Mouse (Mus musculus) midbrain, postnatal 0 days (tissue): ENCODE data around the gene 1700034I23Rik. TPM values are rescaled to one million over a fixed set of nuclear protein-coding genes. Genes with fewer than 3 reads are reported as not detected.
"Not testable (repeated sequence)": the region's sequence is repeated elsewhere in the genome, so short reads cannot be mapped to it uniquely, and the experiment has no call there.

Source experiments
- ATAC-seq: fragments of 200-750 bp; cut with Nextera tagmentation; 2 replicates; pipeline ENCODE4 v1.8.0; 2017; ENCODE audit warnings: moderate number of reproducible peaks, mild to moderate bottlenecking, moderate TSS enrichment, moderate library complexity; ENCODE audit not compliant: low FRiP score
- DNase-seq: peaks from one replicate; pipeline ENCODE4 v3.0.0-alpha.2; 2015; ENCODE audit warnings: low spot score
- H3K27ac ChIP-seq: fragments of 300-500 bp; sonication (generic); 2 replicates; pipeline ENCODE4 v1.5.1; 2014; ENCODE audit warnings: low read depth, mild to moderate bottlenecking, low read length, mixed read lengths
- H3K27me3 ChIP-seq: fragments of 300-500 bp; sonication (generic); 2 replicates; pipeline ENCODE4 v1.6.1; 2014; ENCODE audit warnings: low read length, control low read depth, mixed read lengths; ENCODE audit not compliant: insufficient read depth
- H3K36me3 ChIP-seq: fragments of 300-500 bp; sonication (generic); 2 replicates; pipeline ENCODE4 v1.6.1; 2014; ENCODE audit warnings: low read length, control low read depth, mixed read lengths; ENCODE audit not compliant: insufficient read depth
- H3K4me1 ChIP-seq: fragments of 300-500 bp; sonication (generic); 2 replicates; pipeline ENCODE4 v1.6.1; 2014; ENCODE audit warnings: mild to moderate bottlenecking, control low read depth, antibody characterized with exemption, low read length, mixed read lengths; ENCODE audit not compliant: insufficient read depth
- H3K4me2 ChIP-seq: fragments of 300-500 bp; sonication (generic); 2 replicates; pipeline ENCODE4 v1.6.1; 2014; ENCODE audit warnings: low read depth, mild to moderate bottlenecking, low read length, mixed read lengths; ENCODE audit not compliant: poor library complexity, severe bottlenecking
- H3K4me3 ChIP-seq: fragments of 300-500 bp; sonication (generic); 2 replicates; pipeline ENCODE4 v1.5.1; 2014; ENCODE audit warnings: low read depth, mild to moderate bottlenecking, low read length, moderate library complexity
- H3K9ac ChIP-seq: fragments of 300-500 bp; sonication (generic); replicated peaks from 2 replicates; pipeline ENCODE4 v1.6.1; 2014; ENCODE audit warnings: mild to moderate bottlenecking, low read length, moderate library complexity, mixed read lengths; ENCODE audit not compliant: poor library complexity, severe bottlenecking
- H3K9me3 ChIP-seq: fragments of 300-500 bp; sonication (generic); 2 replicates; pipeline ENCODE4 v1.6.1; 2016; ENCODE audit warnings: low read length, control low read depth
- CTCF ChIP-seq: IDR thresholded peaks from 2 replicates; pipeline ENCODE4 v1.5.1; 2016; ENCODE audit warnings: antibody characterized with exemption, mild to moderate bottlenecking
- whole genome bisulfite sequencing: fragments of 180-500 bp; shearing (Covaris S2); extraction: QIAGEN DNeasy Blood & Tissue Kit; methylation state at CpG from one replicate; pipeline ENCODE4 v1.1.7; 2014; 5-methylcytosine and 5-hydroxymethylcytosine counted together
- polyA plus RNA-seq: library from polyadenylated mRNA; unstranded; fragments of >200 nt; fragmentation: Nextera tagmentation; extraction: Ambion mirVana; gene quantifications from 2 replicates; pipeline ENCODE4 v1.2.1, GENCODE M21; 2015
- total RNA-seq: library from RNA; depleted of rRNA; stranded (reverse); fragments of >200 nt; gene quantifications from 2 replicates; pipeline ENCODE4 v1.2.3, GENCODE M21; 2014; rRNA removed

Gene 1700034I23Rik
- total RNA-seq: 0.14 TPM in 1 of 2 replicates, not detected in the other
- 0.13 and 0.28 TPM in 2 replicates for polyA plus RNA-seq

DNA sequence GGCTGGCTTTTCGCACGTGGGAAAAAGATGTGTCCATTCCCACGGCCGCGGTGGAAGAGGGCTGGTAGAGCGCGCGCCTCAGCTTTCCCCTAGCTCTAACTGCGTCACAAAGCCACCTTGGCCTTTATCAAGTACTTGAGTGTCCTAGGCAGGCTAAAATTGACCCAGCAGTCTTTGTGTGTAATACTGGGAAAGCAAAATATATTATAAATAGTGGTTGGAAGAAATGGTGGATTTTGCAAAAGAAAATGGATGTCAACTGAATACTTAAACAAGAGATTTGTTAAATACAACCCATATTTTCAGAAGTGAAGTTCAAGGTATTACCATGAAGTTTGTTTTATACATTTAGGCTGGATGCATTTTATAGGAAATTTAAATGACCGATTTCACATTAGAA lies at the start of gene 1700034I23Rik:
TSS of gene 1700034I23Rik (minus strand) at position 101 of the 400 bp plus-strand sequence.
- WGBS: 94% methylated on average over 5 of the region's 10 CpGs
- not testable (repeated sequence) for H3K4me3 ChIP-seq, H3K9me3 ChIP-seq, H3K9ac ChIP-seq, H3K4me2 ChIP-seq, H3K27me3 ChIP-seq, DNase-seq, H3K36me3 ChIP-seq, H3K27ac ChIP-seq, ATAC-seq, H3K4me1 ChIP-seq

DNA sequence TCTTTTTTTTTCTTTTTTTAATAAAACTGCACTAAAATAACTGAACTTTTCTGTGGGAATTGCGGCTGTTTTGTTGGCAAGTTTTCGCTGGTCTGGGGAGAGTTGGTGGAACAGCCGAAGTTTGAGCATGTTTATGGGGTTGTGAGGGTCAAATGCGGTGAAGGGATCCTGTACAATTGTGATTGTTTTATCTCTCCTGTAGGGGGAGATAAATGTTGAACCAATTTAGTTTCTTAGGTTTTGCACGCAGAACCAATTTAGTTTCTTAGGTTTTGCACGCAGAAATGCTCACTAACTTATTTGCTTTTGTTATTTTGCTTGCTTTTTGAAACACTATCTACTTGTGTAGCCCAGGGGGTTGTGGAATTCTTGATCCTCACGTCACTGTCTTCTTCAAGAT lies 49.0 kb upstream of the 1700034I23Rik start:
- Histone ChIP-seq H3K36me3 (no peaks in the 10 kb centered on the region), H3K27me3 (no peaks in the 10 kb centered on the region), H3K9me3 (no peaks in the 10 kb centered on the region), H3K27ac (no peak overlapping the region), H3K9ac (no peak overlapping the region), H3K4me1 (no peaks in the 10 kb centered on the region), H3K4me2 (peak overlapping the region; percentile 92), H3K4me3 (peak overlapping the region; percentile 75)
- TF ChIP-seq CTCF: peak; percentile 61
- WGBS: 6% methylated on average over 7 of the region's 7 CpGs
- ATAC-seq (no peak), DNase-seq (peak; percentile 53)

DNA sequence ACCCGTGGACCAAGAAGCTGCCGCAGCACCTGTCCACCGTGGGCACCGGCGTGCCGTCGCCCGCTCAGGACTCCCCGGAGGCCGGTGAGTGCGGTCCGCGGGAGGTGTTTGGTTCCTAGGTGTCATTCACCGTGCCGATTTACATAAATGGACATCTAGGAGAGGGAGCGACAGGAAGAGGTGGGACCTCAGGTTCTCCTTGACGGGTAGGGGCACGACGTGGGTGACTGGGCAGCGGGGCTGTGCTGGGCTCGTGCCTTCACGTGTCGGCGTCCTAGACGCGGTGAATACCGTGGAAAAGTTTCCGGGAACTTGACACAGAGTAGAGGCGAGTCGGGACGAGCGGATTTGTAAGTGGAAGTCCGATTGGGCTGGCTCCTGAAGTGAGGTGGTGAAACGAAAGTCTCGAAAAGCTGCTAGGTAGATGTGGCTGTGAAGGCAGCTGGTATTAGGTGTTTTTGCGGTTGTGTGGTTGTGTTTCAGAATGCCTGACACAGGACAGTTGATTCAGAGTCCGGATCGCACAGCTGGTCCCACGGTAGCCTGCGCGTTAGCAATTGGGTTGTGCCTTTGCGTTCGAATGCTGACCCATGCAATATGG lies 48.4 kb upstream of the 1700034I23Rik start:
- H3K4me1 ChIP-seq: no peaks in the 10 kb centered on the region
- no peaks in the 10 kb centered on the region for H3K9me3 ChIP-seq
- no peak for TF ChIP-seq CTCF
- H3K4me2 ChIP-seq: peak overlapping the region; percentile 92
- under 1% methylated on average over 43 of the region's 43 CpGs for whole genome bisulfite sequencing
- H3K27me3 ChIP-seq: no peaks in the 10 kb centered on the region
- H3K4me3 ChIP-seq: peak overlapping the region; percentile 75
- H3K27ac ChIP-seq: no peak overlapping the region
- H3K36me3 ChIP-seq: no peaks in the 10 kb centered on the region
- H3K9ac ChIP-seq: peak overlapping the region; percentile 71
- ATAC-seq (no peak), DNase-seq (peak; percentile 18)

DNA sequence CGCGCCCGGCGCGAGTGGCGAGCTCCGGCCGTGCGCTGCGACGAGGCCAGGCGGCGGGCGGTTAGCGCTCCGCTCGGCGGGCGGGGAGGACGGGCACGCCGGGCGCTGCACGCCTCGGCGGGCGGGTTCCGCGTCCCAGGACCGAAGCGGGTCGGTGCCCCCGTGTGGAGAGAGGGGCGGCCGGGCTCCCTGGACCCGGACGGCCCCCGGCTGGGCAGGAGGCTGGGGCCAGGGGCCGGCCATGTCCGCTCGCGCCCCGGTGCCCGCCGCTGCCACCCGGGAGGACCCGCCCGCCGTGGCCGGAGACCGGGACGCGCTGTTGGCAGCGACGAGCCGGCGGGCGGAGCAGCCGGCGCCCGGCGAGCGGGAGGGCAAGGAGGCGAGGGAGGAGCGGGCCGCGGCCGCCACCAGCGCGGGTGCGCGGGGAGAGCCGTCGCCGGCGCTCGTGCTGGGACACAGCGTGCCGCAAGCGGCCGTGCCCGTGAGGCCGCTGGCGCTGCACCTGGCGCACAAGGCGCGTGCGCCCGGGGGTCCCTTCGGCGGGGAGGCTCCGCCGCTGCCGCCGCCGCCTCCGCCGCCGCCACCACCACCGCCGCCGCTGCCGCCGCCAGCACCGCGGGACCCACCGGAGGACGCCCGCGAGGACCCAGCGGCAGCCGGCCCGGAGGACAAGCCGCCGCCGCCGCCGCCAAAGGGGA lies 47.7 kb upstream of the 1700034I23Rik start:
- ATAC-seq (peak; percentile 69), DNase-seq (peak; percentile 35)
- Histone ChIP-seq H3K9ac (peak overlapping the region; percentile 71), H3K4me1 (no peaks in the 10 kb centered on the region), H3K27ac (peak overlapping the region; percentile 63), H3K9me3 (no peaks in the 10 kb centered on the region), H3K36me3 (no peaks in the 10 kb centered on the region), H3K4me3 (peak overlapping the region; percentile 75), H3K4me2 (peak overlapping the region; percentile 92), H3K27me3 (no peaks in the 10 kb centered on the region)
- no peak for TF ChIP-seq CTCF
- under 1% methylated on average over 63 of the region's 118 CpGs for WGBS

DNA sequence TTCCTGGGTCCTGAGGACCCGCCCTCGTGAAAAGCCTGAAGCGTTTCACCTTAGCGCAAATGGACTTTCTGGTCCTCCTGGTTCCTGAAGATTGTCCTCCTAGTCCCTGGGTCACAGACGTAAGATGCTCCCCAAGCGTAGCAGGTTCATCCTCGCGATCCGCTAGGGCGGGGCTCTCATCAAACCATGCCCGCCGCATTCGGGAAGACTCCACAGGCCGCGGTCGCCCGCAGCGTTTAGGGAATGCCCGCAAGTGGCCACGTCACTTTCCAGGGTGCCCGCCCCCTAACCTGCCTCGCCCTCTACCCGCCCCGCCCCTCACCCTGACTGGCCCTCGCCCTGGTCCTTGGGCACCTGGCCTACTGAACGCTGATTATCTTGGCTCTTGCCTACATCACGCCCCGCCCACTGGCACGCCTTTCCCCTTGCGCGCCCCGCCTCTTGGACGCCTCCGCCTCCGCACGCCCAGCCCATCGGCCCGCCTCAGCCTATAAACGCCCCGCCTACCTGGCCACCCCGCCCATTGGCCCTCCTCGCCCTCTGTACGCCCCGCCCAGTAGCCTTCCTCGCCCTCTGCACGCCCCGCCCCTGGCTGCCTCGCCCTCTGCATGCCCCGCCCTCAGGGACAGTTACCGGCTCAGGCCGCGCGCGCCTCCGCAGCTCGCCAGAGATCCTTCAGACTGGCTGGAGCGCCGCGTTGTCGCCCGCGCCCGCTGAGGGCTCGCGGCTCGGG lies 47.0 kb upstream of the 1700034I23Rik start, which contains the start of gene Larp1b:
TSS of gene Larp1b (plus strand) at position 659 of the 733 bp plus-strand sequence.
- DNase-seq (peak; percentile 95), ATAC-seq (peak; percentile 94)
- Histone ChIP-seq H3K27me3 (no peaks in the 10 kb centered on the region), H3K9me3 (no peaks in the 10 kb centered on the region), H3K4me3 (peak within 1 kb of the TSS; percentile 75), H3K4me2 (peak within 1 kb of the TSS; percentile 92), H3K9ac (peak within 1 kb of the TSS; percentile 71), H3K4me1 (no peaks in the 10 kb centered on the region), H3K36me3 (no peaks in the 10 kb centered on the region), H3K27ac (peak within 1 kb of the TSS; percentile 63)
- 0% methylated on average over 62 of the region's 66 CpGs for WGBS
- no peak; the same call in 1 of the 2 replicates for TF ChIP-seq CTCF
